Mouse (Mus musculus) ovary, adult 18-20 months (tissue): ENCODE measurements at regions not wholly inside any gene's neighbourhood (a gene's known extent, or its start where the extent isn't known, plus 50 kb on each side); places are given as distances from the start of the nearest gene placed in this dataset.

Experiments
- DNase-seq: peaks from one replicate; pipeline ENCODE4 v3.0.0; 2022; ENCODE audit warnings: low spot score, mixed read lengths

GRCm38 (mm10) chr2:78972288-78973117 lies 104.6 kb downstream of the Ube2e3 start:
- DNase-seq, result no peak

DNA sequence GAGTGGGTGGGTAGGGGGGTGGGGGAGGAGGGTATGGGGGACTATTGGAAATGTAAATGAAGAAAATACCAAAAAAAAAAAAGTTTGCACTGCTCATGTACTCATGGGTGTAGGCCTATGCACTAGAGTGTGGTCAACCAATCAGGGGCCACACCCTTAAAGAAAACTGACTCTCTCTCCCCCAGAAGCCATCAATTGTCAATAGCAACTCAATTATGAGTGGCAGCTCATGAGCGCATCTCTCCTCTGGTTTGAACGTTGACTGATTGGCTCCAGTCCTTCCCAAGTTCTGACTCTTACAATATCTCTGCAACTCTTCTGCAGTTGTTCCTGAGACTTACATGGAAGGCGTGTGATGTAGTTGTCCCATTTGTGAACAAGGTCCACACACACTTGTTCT lies 105.9 kb downstream of the Ube2e3 start:
- DNase-seq, result no peak

GRCm38 (mm10) chr2:78974683-78975392 lies 106.9 kb downstream of the Ube2e3 start:
- no peak for DNase-seq

GRCm38 (mm10) chr2:78975393-78975774 lies 107.5 kb downstream of the Ube2e3 start:
- DNase-seq, result no peak

DNA sequence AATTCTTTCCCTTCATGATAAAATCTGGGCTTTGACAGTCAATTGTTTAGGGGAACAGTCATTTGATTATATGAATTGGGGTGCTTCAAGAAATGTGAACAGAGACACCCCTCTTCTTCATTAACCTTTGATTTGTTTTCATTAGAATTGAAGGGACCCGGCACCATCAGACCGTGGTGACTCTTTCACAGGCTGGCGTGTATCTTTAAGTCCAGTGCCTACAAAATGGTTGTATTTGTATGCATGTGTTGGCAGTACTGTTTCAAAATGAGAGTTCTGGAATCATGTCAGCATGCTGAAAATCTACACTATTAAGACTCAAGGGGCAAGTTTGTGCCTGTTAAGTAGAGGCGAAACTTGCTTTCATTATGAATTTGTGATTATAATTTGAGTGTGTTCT lies 108.2 kb downstream of the Ube2e3 start:
- no peak for DNase-seq

- DNase-seq, result no peak
Observed at GRCm38 (mm10) chr2:78977632-78978397, 109.9 kb downstream of the Ube2e3 start.

- DNase-seq, result no peak
Observed at GRCm38 (mm10) chr2:78980019-78980418, 112.1 kb downstream of the Ube2e3 start.

GRCm38 (mm10) chr2:78980661-78981229 lies 112.8 kb downstream of the Ube2e3 start:
- DNase-seq, result no peak

DNA sequence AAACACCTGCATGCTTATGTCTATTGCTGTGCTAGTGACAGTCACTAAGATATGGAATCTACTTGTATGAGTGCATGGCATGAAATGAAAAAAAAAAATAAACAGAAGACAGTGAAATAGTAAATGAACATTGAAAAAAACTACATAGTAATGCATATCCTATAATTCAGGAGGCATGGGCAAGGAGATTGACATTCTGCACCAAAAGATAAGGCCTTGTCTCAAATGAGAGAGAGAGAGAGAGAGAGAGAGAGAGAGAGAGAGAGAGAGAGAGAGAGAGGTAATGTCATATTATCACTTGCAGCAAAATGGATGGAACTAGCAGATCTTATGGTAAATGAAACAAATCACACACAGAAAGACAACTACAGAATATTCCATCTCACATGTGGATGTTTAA lies 115.4 kb downstream of the Ube2e3 start:
- no peak for DNase-seq

DNA sequence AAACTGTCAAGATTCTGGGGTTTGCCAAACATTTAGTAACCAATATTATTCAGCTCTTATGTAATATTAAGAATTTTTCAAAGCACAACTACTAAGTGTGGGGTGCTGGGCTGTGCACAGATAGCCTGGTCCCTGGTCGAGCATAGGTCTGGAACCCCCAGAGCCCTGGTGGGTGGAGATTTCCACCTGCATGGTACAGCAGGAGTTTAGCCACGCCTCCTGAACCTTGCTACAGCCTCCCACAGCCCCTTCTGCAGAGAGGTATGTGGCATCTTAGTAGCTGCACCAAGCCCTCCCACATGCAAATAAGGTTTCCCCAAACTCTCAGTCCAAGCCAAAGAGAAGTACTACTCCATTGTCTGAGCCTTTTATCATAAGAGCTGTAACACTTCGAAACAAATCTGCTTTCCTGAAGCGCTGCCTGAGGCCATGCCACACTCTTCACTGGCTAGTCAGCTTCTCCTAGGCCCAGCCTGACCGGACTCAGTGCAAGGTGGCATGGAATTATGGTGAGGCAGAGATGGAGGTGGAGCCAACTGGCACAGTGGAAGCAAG lies 116.1 kb downstream of the Ube2e3 start:
- DNase-seq, result no peak

- no peak for DNase-seq
Observed at GRCm38 (mm10) chr2:78986984-78987383, 119.1 kb downstream of the Ube2e3 start.

- no peak for DNase-seq
Observed at GRCm38 (mm10) chr2:78987388-78987787, 119.5 kb downstream of the Ube2e3 start.

GRCm38 (mm10) chr2:78988224-78988623 lies 120.3 kb downstream of the Ube2e3 start:
- no peak for DNase-seq

DNA sequence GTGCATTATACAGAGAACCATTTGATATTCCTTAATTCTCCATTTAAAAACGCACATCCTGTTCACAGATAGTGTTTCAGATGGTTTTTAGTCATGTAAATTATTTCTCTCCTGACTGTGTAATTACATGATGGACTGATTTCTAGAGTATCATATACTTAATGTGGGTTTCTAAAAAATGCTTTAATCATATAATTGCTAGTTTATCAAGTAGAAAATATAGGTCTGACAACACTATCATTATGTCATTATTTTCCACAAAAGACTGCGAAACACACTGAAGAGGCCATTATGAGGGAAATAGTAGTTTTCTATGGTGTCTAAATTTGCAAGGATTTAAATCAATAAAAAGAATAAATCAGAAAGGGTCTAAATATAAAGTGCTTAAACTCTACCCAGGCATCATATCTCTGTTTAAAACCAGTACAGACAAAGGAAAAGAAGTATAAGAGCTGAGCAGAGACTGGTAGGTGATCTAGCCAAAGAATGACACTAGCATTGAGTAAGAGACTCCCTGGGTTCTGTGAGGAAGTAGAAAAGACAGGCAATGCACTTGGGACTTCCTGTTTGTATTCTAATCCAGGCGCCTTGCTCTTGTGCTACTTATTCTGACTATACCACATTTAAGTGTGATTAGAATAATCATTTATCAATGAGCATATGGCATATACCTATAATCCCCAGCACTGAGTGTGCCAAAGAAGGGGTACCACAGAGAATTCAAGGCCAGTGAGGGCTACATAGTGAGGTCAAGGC lies 127.1 kb downstream of the Ube2e3 start:
- DNase-seq, result no peak

DNA sequence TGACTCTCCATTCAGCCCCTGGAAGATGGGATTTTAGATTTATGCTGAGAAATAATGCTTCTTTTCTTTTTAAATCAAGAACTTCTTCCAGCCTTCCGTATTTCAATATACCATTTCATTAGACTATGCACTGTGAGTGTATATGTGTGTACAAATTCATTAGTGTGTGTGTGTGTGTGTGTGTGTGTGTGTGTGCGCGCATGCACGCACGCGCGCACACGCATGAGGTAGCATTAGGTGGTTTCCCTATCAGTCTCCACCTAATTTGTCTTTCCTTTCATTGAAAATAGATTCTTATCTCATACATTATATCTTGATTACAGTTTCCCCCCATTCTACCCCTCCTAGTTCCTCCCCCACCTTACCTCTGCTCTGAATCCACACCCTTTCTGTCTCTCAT lies 130.7 kb downstream of the Ube2e3 start:
- DNase-seq, result no peak

GRCm38 (mm10) chr2:78999410-78999809 lies 131.5 kb downstream of the Ube2e3 start:
- DNase-seq, result no peak

DNA sequence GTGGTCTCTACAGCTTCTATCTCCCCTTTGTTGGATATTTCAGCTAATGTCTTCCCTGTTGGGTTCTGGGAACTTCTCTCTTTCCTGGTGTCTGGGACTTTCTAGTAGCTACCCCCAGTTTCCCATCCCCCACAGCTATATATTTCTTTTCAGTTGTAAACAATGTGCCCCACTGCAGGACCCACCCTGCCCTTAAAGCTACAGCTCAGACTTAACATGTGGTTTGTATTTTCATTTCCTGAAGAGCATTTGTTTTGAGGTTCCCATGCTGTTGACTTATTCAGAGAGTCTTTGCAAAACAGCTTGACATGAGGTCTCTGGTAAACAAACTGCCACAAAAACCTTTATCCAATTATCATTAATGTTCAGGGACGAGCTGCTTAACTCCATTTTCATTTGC lies 136.9 kb downstream of the Ube2e3 start:
- DNase-seq, result no peak

- no peak for DNase-seq
Observed at GRCm38 (mm10) chr2:79008642-79009041, 140.7 kb downstream of the Ube2e3 start.

GRCm38 (mm10) chr2:79009791-79010190 lies 141.9 kb downstream of the Ube2e3 start:
- no peak for DNase-seq

GRCm38 (mm10) chr2:79010273-79010672 lies 142.3 kb downstream of the Ube2e3 start:
- DNase-seq, result no peak

DNA sequence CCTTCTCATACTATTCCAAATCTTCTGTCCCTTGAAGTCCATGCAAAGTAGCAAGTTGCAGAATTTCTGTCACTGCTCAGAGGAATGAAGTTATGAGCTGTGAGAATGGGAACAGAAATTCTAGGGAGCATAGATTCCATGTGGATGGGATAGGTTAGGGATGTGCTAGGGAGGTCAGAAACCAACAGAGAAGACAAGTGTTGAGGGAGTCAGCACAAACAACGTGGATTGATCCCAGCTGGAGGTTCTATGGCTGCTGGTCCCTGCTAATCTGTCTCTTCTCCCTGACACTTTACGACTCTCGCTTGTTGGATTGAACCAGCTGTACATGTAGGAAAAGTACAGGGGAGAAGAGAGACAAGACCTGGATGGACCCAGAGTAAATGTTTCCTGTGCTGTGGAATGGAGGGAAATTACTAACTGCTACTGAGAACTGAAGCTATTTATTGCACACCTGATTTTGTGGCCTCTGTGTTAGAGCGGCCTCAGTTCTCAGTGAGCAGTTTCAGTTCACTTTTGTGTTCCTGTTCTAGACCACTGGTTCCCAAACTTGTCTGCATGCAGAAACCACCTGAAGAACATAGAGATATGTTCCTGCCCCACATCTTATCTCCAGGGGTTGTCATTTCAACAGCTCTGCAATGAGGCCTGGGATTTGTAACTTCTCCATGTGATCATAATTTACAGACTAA lies 151.0 kb downstream of the Ube2e3 start:
- DNase-seq, result no peak
